Mouse (Mus musculus): ENCODE data around the gene Mlh1.

DNA sequence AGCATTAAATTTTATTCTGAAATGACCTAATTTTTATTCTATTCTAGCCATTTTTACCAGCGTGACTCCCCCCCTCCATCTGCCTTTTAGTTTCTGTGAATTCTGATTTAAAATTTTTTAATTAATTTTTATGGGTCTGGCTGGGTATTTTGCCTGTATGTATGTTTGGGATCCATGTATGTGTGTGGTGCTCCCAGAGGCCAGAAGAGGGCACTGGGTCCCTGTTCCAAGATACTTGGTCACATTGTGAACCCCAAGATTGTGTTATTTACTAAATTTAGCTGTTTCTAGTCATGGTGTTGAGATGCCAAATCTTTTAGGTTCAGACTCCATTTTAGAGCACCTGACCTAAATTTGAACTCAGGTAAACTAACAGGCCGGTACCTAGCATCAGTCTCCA lies 14.9 kb upstream of the Mlh1 start:
- TF ChIP-seq CTCF (IDR thresholded peaks at IDR 0.05; ENCODE audit: low read depth, low read length): no peak
- no peak for TF ChIP-seq POLR2A (IDR thresholded peaks at IDR 0.05; ENCODE audit: borderline replicate concordance, low read depth, low read length)
